Mouse (Mus musculus): ENCODE measurements around the gene Zer1.

The Zer1 gene

GRCm38 (mm10) chr2:30130156-30130555 lies 5.8 kb upstream of the Zer1 start:
- in situ Hi-C loops (cut with MboI, MseI) = no loop called here

DNA sequence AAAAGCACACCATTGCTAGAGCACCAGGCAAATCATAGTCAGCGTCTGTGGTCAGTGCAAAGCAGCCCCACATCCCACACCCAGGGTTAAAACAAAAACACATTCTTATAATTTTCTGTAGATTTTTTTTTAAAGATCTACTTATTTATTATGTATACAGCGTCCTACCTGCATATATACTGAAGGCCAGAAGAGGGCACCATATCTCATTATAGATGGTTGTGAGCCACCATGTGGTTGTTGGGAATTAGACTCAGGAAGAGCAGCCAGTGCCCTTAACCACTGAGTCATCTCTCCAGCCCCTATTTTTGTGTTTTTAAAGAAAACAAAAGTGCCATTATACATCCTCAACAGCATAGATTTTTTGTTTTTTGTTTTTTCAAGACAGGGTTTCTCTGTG lies 4.4 kb upstream of the Zer1 start:
- in situ Hi-C loops (cut with MboI, MseI) = no loop called here

- in situ Hi-C loops (cut with MboI, MseI) = no loop called here
These were observed 485 bp downstream of the Zer1 start for GRCm38 (mm10) chr2:30123729-30124471.

DNA sequence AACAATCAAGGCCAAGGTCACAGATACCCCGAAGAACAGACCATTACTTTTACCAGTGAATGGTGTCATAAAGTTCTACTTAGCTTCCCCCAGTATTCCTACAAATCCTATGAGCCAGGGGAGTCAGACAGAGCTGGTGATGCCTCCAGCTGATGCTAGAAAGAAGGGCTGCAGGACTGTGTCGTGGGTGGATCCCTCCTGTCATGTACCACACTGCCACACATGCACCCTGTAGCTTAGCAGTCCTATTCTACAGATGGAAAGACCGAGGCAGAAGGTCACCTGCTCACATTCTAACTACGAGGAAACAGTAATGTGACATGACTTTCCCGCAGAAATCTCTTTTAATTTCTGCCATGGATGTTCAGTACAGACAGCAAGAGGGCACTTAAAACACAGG lies 1.6 kb downstream of the Zer1 start:
- in situ Hi-C loops (cut with MboI, MseI) = no loop called here

DNA sequence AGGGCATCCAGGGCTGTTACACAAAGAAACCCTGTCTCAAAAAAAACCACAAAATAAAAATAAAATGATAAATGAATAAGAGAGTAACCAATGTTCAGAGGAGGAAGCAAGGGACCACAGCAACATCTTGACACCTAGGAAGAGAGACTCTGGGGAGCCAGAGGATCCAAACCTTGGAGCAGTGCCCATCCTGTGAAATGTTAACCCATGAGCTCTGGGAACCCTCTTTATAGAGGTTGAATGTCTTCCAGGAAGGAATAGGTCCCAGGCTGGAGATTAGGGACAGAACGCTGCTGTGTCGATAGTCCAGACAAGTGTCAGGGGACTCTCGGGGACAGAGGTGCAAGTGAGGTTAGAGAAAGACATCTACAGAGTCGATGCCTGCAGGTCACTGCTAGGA lies 4.1 kb downstream of the Zer1 start:
- in situ Hi-C loops (cut with MboI, MseI) = no loop called here

- in situ Hi-C loops (cut with MboI, MseI) = no loop called here
These were observed 4.7 kb downstream of the Zer1 start for GRCm38 (mm10) chr2:30119641-30120051.

- in situ Hi-C loops (cut with MboI, MseI) = no loop called here
These were observed 11.8 kb downstream of the Zer1 start for GRCm38 (mm10) chr2:30112564-30112963.

DNA sequence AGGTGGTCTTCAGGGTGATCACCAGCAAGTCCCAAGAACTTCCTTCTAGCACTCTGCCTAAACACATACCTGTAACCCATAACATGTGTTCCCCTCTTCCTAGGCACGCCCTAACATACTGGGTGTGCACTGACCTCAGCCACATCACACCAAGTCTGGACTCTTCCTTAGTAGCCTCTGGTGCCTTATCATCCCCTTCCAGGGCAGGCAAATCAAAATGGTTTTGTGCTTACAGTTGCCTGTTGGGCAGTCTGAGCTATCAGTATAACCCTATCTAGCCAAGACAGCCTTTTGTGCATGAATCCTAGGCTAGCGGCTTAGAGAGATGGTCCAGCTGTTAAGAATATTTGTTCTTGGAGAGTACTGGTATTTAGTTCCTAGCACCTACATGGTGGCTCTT lies 12.9 kb downstream of the Zer1 start:
- in situ Hi-C loops (cut with MboI, MseI) = no loop called here

DNA sequence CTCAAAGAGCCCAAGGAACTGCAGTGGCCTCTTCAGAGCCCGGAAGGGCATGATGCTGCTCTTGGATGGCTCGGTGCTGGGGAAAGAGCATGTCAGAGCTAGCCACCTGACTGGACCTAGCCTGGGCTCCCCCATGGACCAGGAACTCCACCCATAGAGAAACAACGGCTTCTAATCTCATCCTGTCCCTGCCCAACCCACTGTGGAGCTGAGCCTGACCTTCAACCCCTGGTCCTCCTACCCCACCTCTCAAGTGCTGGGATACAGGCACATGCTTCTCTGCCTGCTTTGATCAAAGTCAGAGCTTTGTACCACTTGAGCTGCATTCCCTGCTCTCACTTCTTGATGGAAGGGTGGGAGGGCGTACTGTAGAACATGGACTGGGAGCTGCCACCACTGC lies 16.1 kb downstream of the Zer1 start:
- in situ Hi-C loops (cut with MboI, MseI) = loop anchor here (10.0 kb wide), 1 partner anchor 57 kb away; no protein-coding TSS in a partner anchor

DNA sequence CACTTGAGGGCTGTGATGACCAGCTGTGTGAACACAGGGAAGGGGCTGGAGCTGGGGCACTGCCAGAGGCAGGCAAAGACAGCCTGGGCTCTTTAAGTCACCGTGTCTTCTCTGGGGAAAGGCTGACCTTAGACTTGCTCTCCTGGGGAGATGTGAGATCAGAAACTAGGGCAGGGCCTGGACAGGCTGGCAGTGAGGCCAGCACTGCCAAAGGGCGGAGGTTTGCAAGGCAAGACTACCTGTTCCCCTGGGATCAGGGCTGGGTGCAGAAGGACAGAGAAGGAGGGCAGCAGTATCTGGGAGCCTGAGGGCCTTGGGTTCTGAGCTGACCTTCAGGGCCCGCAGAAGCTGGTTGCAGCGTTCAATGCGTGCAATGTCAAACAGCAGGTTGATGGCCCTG lies 16.7 kb downstream of the Zer1 start:
- in situ Hi-C loops (cut with MboI, MseI) = loop anchor here (10.0 kb wide), 1 partner anchor 57 kb away; no protein-coding TSS in a partner anchor

GRCm38 (mm10) chr2:30106364-30106763 lies 18.0 kb downstream of the Zer1 start:
- in situ Hi-C loops (cut with MboI, MseI) = loop anchor here (10.0 kb wide), 1 partner anchor 58 kb away; no protein-coding TSS in a partner anchor

DNA sequence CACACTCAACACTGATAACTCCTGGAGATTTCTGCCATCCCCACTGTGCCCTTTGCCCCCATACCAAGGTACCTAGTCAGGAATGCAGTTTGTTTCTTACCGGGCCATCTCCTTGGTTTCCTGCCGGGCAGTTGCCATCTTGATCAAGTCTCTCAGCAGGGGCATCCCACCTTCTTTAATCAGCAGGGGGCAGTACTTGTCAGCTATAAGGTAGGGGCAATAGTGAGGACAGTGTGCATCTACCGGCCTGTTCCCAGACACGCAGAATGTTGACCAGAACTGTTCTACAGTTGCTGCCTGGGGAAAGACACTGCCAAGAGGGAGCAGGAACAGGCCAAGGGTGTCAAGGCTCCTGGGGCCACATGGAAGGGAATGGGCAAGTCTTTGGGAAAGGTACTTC lies 24.2 kb downstream of the Zer1 start:
- in situ Hi-C loops (cut with MboI, MseI) = loop anchor here (10.0 kb wide), 1 partner anchor 65 kb away; no protein-coding TSS in a partner anchor

GRCm38 (mm10) chr2:30095882-30096527 lies 28.4 kb downstream of the Zer1 start:
- in situ Hi-C loops (cut with MboI, MseI) = loop anchor here (25.0 kb wide), 1 partner anchor 1366 kb away; the partner anchor contains the start of gene Ass1

DNA sequence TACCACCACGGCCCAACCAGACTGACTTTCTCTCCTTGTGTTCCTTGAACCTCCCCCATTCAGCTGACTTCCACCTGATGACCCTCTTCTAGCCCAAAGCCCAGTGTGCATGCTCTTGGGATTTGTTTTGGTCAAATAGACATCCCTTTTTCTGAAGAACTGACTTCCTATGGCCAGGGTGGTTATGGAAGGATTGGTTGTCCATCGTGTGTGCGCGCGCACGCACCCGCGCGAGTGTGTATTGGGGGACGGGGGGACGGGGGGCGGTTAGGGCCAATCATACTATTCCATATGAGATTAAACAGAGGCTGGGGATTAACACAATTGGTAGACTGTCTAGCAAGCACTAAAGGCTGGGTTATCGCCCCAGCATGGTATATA lies 30.2 kb downstream of the Zer1 start:
- in situ Hi-C loops (cut with MboI, MseI) = loop anchor here (25.0 kb wide), 1 partner anchor 1368 kb away; the partner anchor contains the start of gene Ass1

- in situ Hi-C loops (cut with MboI, MseI) = loop anchor here (25.0 kb wide), 1 partner anchor 1369 kb away; the partner anchor contains the start of gene Ass1
These were observed 30.7 kb downstream of the Zer1 start, which contains the start of gene Zdhhc12 for GRCm38 (mm10) chr2:30093471-30094207. Gene Zdhhc12, minus strand, starts transcription at chr2:30093648.

- in situ Hi-C loops (cut with MboI, MseI) = loop anchor here (25.0 kb wide), 1 partner anchor 1370 kb away; the partner anchor contains the start of gene Ass1
These were observed 32.0 kb downstream of the Zer1 start for GRCm38 (mm10) chr2:30092280-30092918.

DNA sequence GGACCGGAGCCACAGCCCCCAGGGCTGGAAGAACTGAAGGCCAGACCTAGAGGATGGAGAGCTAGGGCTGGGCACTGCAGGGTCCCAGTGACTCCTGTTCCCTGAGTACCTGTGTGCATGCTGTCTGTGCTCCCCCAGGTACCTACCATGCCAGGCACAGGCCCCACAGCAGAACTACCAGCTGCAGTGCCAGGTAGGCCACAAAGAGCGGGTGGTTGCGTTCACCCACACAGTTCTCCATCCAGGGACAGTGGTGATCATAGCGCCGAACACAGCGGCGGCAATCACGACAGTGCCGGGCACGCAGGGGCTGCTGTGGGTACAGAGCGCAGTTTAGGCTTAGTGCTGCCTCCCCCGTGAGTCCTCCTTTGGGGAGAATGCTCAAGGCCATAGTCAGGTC lies 32.9 kb downstream of the Zer1 start:
- in situ Hi-C loops (cut with MboI, MseI) = loop anchor here (25.0 kb wide), 1 partner anchor 1371 kb away; the partner anchor contains the start of gene Ass1

DNA sequence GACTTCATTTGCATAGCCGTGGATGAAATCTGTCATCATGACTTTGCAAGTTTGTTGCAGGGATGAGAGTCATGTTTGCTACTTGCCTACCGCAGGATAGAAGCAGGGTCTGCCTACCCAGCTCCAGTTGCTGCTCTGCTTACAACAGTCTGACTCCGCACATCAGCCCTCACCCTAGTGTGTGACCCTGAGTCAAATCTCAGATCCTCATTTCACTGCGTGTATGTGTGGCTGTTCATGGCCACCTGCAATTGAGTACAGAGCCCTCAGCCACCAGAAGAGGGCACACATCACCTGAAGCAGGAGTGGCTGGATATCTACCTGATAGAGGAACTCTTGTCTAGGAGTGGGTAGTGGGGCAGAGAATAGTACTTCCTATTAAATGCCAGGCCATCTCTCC lies 37.1 kb downstream of the Zer1 start:
- in situ Hi-C loops (cut with MboI, MseI) = loop anchor here (25.0 kb wide), 1 partner anchor 1375 kb away; the partner anchor contains the start of gene Ass1

- in situ Hi-C loops (cut with MboI, MseI) = loop anchor here (5.0 to 25.0 kb wide), 2 partner anchors 37 to 1378 kb away; partner anchors contain the start of genes Ass1 and Wdr34
These were observed 39.8 kb downstream of the Zer1 start for GRCm38 (mm10) chr2:30084632-30085031.

- in situ Hi-C loops (cut with MboI, MseI) = loop anchor here (5.0 to 25.0 kb wide), 2 partner anchors 37 to 1378 kb away; partner anchors contain the start of genes Ass1 and Wdr34
These were observed 40.3 kb downstream of the Zer1 start for GRCm38 (mm10) chr2:30084113-30084512.

All from regulatory T cell (primary cell).